Mouse (Mus musculus): ENCODE measurements around the gene Lbr.

- no peak for TF ChIP-seq CTCF (IDR thresholded peaks at IDR 0.05; ENCODE audit: low read depth)
- TF ChIP-seq EP300 (IDR thresholded peaks at IDR 0.05; ENCODE audit: low read depth): no peak
These were observed 20.6 kb upstream of the Lbr start for GRCm38 (mm10) chr1:181863431-181863830.
